Mouse (Mus musculus) gastrocnemius, adult 18-20 months (tissue): ENCODE results near the gene 4931422A03Rik. TPM values are rescaled to one million over a fixed set of nuclear protein-coding genes. Genes with fewer than 3 reads are reported as not detected.
"Not testable (repeated sequence)": the region's sequence is repeated elsewhere in the genome, so short reads cannot be mapped to it uniquely, and the experiment has no call there.

Source experiments
- DNase-seq: peaks from one replicate; pipeline ENCODE4 v3.0.0; 2021; ENCODE audit warnings: low spot score
- total RNA-seq, 2 experiments: library from RNA; stranded (reverse); gene quantifications; 2 replicates each; pipeline ENCODE4 v1.2.3; 2021

The 4931422A03Rik gene
- total RNA-seq, 2 experiments from 2014 or later: not detected

DNA sequence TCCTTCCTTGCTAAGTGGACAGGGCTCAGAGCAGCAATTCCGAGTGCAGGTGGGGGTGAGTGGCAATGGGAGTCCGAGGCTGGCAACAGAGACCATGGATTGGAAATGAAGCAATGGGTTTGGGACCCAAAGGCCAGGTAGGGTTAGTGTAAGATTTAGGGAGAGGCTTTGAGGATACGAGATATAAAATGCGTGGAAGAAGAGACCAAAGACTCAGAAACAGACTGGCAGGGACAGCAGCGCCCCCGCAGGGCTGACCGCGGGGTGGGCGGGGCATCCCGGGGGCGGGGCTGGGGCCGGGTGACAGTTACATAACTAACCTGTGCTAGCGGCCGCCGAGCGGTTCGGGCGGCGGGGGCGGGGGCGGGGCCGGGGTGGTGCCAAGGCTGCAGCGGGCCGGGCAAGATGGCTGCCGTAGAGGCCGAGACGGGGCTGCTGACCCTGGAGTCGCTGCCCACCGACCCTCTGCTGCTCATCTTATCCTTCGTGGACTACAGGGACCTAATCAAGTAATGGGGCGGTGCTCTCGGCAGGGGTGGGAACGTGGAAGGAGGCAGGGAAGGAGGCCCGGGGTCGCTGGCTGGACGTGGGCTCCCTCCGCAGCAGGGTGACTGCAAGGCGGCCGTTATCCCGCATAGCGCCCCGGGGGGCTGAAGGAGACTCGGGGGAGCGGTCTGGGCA, 563 bp downstream of the 4931422A03Rik start, which contains the start of gene Fbxo3:
TSS of gene Fbxo3 (plus strand) at position 264 of the 681 bp plus-strand sequence.
- DNase-seq: peak; percentile 82

DNA sequence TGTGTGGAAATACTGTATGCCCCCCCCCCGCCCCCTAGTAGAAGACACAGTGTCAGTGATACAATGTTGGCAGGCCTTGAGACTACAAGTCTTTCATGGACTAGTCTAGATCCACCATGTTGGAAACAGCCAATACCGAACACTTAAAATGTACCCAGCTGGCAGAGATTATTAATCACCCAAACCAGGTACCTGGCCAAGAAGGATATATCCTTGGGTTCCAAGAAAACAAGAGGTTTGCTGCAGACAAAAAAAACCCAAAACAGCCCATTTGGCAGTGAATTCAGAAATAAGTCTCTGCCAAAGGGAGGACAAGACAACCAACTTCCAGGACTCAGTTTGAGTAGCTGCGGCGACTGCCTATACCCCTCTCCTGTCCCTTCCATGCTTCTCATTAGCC, 3.5 kb downstream of the 4931422A03Rik start:
- no peak for DNase-seq

DNA sequence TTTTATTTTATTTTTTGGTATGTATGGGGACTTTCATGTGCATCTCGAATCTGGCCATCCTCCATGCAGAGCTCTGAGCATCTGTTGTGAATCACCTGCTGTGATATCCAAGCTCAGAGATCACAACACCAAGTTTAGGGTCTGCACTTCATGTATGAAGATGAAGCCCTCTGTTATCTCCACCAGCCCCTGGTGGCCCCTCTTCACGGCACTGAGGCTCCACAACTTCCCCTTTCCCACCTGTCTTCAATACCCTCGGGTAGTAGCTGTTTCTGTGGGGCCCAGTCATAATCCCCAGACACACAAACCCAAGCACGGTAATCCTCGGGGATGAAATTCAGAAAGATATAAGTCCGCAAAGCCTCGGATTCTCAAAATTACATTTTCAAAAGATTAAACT, 5.1 kb downstream of the 4931422A03Rik start:
- no peak for DNase-seq

DNA sequence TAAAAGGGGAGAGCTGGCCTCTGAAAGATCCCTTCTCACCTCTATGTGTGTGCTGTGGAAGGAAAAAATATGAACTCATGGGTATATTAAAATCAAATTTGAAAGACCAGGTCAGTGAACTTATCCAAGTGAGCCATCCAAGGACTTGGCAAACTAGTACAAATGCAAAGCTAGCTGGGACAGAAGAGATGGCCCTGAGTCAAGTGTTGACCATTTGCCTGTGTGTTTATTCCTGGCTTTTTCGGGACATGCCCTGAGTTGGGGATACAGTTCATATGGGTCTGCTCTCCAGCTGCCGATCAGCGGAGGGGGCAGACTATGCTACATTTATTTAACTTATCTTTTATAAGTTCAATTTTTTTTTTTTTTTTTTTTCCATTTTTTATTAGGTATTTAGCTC, 19.3 kb downstream of the 4931422A03Rik start:
- not testable (repeated sequence) for DNase-seq

DNA sequence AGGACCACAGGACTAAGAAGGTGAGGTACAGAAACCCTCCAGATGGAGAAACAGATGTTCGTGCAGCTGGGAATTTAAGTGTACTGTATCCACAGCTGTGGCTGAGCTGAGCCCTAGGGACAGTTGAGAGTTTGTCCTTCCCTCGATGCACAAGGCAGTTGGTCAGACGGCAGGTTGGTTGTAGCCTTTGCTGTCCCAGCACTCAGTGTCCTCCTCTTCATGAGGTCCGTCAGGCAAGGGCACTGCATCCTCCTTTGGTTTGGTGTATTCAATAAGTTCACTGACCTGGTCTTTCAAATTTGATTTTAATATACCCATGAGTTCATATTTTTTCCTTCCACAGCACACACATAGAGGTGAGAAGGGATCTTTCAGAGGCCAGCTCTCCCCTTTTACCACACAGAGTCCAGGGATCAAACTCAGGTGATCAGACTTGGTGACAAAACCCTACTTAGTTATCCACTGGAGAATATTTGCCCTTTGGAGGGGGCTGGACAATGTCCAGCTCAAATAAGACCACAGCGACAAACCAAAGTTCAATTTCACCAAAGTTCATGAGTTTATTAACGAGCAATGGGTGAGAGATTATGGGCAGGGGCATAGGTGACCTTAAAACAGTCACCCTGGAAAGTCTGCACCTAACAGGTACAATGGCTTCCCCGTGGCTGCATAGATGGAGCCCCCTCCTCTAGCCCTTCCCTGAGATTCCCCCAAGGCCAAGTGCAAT, 20.2 kb downstream of the 4931422A03Rik start:
- DNase-seq: no peak

DNA sequence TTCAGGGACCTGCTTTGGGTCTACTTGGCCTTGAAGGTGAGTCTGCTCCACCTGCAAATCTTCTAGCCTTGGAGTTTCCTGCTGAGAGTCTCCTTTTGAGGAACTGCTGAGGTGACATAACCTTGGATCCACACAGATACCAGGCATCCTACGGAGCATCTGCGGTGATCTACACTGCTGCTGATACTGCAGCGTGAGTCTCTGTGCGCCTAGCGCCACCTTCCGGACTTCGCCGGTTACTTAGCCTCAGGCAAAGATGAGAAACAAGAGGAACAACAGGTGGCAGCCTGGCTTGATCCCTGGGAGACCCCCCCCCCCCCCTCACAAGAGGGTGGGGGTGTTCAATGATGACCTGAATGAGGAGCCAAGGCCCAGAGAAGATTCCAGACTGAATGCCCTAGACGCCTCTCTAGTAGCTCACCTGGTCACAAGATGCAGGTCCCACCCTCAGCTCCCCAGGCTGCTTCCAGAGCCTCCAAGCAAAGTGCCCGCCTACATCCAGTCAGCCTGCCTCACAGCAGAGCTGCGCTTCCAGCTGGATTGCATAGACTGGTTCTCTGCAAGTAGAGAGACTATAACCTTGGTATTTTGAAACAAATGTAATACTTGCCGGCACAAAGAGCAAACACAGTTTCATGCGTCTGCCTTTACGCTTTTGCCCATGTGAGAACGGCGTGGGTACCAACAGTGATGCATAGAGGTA, 25.3 kb downstream of the 4931422A03Rik start:
- DNase-seq: peak; percentile 13

DNA sequence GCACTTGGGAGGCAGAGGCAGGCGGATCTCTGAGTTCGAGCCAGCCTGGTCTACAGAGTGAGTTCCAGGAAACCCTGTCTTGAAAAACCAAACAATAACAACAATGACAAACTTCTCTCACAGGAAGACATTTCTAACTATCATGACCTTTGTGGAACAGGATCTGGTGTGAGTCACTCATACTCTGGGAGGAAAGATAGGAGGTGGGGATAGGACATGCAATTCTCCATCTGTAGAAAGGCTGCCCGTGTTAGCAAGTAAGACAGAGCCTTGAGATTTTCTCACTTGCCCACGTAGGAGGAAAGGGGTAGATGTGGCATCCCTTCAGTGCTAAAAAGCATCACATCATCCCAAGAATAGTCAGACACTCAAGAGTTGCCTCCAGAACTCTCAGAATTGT, 26.3 kb downstream of the 4931422A03Rik start:
- no peak for DNase-seq

DNA sequence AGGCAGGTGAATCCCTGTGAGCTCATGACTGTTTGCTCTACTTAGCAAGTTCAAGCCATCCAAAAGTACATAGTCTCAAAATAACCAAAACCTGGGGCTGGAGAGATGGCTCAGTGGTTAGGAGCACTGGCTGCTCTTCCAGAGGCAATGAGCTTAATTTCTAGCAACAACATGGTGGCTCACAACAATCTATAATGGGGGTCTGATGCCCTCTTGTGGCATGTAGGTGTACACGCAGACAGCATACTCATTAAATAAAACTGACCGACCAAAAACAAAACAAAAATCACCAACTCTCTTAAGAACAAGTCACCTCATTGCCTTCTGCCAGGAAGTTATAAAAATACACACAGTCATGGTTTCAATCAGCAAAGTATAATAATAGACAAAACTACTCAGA, 27.1 kb downstream of the 4931422A03Rik start:
- DNase-seq: peak; percentile 21

DNA sequence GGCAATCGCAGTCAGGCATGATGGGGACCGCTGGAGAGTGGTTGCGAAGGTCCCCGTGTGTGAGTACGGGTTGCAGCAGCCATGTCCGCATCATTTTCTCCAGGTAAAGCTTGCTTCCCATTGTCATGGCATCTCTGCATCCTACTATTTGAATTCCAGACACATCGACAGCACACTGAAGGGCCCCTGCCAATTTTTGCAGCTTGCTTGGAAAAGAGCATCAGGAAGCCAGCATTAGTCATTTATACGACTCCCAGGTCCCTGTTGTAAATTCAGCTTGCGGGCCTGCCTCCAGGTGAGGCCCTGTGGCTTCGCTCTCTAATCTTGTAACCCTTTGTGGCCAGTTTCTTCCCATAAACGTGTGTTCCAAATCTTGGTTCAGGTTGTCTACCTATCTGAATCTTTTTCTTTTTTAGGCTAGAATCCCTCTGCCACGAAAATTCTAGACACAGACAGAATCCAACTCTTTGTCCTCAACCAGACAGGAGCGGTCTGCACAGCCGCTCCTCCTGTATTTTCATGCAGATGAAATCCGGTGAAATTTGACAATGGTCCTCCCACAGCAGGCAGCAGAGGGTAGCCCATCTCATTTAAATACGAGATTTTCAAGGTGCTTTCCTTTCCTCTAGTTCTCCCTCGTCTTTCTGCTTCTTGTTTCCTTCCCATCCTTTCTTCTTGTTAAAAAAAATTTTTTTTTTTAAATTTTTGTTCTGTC, 35.4 kb downstream of the 4931422A03Rik start:
- no peak for DNase-seq

DNA sequence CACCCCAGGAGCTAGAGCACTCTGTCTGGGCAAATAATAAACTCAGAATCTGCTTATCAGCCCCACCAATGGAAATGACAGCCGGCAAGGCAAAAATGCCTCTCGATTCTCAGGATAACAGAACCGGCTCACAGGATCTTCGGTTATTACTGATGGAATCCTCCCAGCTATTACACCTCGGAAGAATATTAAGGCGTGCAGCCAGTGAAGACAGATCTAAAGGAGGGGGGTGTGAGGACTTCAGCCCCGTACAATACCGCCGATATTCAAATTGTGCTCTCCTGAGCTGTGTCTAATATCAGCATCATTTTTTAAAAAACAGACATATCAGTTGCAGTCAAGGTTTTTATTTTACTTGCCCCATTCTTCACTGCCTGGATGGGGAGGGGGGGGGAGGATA, 36.0 kb downstream of the 4931422A03Rik start:
- no peak for DNase-seq

DNA sequence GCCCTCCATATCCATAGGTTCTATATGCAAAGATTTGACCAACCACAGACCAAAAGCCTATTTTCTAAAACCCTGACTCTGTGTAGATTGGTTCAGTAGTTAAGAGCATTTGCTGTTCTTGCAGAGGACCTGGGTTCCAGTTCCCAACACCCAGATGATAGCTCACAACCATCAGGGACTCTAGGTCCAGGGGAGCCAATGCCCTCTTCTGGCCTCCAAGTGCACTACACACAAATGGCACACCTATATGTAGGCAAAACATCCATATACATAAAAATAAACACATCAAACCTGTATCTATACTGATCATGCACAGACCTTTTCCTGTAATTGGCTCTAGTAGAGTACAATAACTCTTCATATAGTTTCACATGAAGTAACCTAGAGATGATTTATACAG, 36.9 kb downstream of the 4931422A03Rik start:
- DNase-seq: no peak

DNA sequence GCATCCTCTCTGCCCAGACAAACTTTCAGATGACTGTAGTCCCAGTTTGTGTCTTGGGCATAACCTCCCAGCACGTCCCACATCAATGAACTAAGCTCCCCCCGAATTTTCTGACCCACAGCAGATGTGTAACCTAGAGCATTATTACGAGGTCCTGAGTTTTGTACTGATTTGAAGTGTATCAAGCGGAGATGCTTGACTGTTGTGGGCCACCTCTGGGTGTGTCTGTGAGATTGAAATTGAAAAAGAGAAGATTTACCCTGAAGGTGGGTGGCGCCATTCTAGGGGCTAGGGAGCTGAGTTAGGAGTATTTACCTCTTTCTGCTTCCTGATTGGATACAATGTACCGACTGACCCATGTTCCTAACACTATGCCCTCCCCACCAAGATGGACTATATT, 38.4 kb downstream of the 4931422A03Rik start:
- DNase-seq: no peak

DNA sequence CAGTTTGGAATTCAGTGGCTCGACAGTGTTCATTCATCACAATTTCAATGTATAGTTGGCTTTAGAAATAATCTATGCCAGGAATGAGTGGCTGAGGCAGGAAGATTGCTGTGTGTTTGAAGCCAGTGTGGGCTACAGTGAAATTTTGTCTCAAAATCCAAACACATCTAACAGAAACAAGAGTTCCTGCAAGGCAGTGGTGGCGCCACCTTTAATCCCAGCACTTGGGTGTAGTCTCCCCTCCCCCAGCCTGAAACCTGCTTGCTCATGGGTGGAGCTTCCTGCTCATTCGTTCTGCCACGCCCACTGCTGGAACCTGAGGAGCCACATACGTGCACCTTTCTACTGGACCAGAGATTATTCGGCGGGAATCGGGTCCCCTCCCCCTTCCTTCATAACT, 40.6 kb downstream of the 4931422A03Rik start:
- not testable (repeated sequence) for DNase-seq

DNA sequence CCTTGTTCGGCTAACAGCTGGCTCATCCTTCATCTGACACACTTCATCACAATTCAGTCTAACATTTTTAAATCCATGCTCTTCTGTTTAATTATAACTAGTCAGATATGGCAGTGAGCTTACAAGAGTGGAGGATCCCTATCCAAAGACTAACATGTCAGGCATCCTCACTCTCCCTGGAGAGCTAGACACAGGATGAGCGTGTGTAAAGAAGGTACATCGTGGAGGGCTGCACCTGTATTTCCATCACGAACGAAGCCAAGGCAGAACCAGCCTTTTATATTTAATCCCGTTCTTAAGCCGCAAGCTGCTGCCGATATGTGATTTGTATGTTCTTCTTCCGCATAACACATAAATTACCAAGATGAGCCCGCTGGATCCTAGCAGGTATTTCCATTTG, 45.0 kb downstream of the 4931422A03Rik start:
- DNase-seq: no peak

DNA sequence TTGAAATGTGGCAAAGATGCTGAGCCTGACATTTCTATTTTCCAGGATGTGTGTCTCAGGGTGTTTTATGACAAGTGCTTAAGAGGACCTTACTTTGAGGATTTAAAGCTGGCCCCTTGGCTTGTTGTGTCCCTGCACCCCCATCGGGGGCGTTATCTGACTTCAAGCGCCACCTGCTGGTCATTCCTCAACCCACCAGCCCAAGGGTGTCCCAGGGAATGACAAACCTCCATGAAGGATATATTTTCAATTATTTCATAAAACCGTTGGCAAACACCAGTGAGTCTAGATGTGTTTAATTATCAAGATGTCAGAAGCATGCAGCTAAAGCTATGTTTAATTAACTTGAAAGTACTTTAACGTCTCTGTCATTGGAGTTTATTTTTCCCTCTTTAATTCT, 45.9 kb downstream of the 4931422A03Rik start:
- peak; percentile 79 for DNase-seq

DNA sequence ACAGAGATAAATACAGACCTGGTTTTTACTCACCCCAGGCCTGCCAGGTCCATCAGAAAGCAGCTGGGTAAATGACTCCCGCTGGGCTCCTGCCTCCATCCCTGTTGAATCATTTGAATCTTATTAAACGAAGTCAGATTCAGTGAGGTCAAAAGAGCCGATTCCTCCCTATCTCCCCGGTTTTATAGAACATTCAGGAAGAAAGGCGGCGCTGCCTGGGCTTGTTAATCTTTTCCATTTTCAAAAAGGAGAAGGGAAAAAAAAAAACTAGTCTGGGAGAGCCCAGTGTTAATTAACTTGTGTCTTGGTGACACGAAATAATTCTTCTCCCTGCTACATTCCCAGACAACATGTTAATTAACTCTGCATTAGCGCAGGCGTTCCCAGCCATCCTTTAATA, 50.4 kb downstream of the 4931422A03Rik start:
- no peak for DNase-seq

DNA sequence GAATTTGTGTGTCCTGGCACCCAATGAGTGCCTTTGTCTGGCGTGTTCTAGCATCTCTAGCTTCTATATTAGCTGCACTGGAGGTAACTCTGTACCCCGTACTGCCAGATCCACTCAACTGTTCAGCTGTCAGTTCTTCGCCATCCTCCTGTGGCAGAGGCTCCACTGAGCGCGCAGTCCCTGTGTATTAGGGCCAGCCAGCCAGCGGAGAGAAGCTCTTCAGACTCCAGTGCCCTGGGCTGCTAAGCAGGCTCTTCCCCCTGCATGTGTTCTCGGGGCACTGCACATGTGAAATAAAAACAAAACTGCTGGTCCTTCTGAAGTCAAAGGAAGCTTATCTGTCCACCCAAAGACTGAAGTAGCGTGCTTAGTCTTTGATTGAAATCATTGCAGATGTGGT, 50.9 kb downstream of the 4931422A03Rik start:
- no peak for DNase-seq

DNA sequence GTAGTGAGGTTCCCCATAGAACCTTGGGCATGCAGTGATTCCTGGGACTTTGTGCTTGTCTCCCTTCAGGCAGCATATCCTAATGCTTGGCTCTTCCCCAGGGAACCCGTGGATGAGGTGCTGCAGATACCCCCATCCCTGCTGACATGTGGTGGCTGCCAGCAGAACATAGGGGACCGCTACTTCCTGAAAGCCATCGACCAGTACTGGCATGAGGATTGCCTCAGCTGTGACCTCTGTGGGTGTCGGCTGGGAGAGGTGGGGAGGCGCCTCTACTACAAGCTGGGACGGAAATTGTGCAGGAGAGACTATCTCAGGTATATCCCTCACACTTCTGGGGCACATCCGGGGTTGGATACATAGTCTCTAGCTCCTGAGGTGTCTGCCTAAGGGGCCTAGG, 52.3 kb downstream of the 4931422A03Rik start:
- no peak for DNase-seq

DNA sequence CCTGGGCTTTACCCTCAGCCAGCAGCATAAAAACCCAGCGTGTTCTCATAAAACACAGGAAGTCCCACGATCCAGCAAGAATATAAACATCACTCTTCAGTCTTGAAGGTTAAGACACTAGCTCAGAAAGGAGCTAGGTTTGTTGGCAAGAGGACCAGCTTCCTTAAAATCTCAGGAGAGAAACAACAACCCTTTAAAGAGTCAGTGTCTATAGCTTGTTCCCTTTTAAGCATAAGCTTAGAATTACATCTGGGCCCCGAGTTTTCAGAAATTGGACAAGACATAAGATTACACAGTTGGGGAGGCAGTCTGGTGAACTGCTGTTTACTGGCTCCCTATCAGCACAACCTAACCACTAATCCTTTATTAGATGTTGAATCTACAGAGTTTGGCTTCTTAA, 56.3 kb downstream of the 4931422A03Rik start:
- DNase-seq: no peak

DNA sequence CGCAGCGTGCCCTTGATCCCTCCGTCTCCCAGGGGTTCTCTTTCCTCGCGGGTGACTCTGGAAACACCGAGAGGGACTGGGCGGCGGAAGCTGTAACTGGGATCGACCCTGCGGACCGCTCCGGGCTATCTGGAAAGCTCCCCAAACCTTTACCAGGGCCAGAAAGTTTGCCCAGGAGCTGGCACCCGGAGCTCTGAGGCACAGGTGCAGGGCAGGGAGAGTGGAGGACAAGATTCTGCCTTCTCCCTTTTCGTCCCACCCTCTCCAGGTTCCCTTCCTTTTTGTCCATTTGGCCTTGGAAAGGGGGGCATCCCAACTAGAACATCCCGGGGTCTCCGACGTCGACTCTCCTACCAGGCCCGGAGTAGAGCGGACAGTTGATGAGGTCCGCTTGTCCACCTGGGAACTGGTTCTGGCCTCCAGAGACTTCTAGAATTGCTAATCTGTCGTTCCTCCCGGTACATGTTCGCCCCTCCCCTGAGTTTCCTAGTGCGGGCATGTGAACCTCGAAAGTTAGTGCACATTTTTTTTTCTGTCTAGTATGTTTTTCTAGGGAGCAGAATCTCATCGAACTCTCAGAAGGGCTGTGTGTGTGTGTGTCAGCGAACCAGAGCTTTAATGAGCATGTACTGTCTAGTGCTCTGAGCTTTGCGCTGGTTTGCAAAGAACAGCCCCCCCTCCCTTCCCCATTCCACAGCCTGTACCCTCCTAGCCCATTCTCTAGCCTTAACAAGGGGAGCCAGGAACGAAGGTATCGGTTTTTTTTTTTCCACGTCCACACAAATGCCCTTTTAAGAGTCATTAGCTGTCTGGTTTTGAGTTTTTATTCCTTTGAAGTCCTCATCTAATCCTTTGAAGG, 57.1 kb downstream of the 4931422A03Rik start:
- DNase-seq: peak; percentile 13
